Mouse (Mus musculus): ENCODE measurements around the gene Pstk.

DNA sequence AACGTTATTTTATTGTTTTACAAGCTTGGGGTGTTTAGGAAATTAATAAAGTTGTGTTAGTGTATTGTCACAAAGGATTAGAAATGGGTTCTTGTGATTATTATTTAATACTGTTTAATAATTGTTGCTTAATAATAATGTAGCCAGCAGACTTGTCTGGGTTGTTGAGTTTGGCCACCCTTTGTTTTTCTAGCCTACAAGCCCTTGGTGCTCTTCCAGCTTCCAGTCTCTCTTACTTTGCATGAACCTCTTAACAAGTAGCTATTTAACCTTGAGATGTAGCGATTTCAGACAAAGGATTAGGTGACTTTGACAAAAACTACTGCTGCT is 41.0 kb downstream of the Pstk start:
- TF ChIP-seq CTCF (IDR thresholded peaks at IDR 0.05; ENCODE audit: low read depth) = no peak
- no peak for TF ChIP-seq EP300 (IDR thresholded peaks at IDR 0.05; ENCODE audit: low read depth)

Data from liver, postnatal 0 days (tissue).